Mouse (Mus musculus): Measurements from ENCODE around the gene Fzr1. TPM values are rescaled to one million over a fixed set of nuclear protein-coding genes. Genes with fewer than 3 reads are reported as not detected.
A peak's percentile ranks its signal among the peaks of the same experiment; 100 is the strongest.

Fzr1 gene
- polyA plus RNA-seq (2016; fragmentation: Nextera tagmentation; extraction: Ambion mirVana), result 136 and 138 TPM in 2 replicates

- WGBS, result 2% methylated on average over 49 of the region's 59 CpGs
- Histone ChIP-seq H3K36me3 (peaks cover 21% of the 10 kb centered on the region), H3K9me3 (no peaks in the 10 kb centered on the region), H3K9ac (peak within 1 kb of the TSS; percentile 92), H3K4me3 (peak within 1 kb of the TSS; percentile 85), H3K27ac (peak within 1 kb of the TSS; percentile 53), H3K4me1 (peaks cover 20% of the 10 kb centered on the region), H3K27me3 (replicated peaks) (0 out of 2 replicates have a peak, but pooled peaks cover 3% of the 10 kb centered on the region), H3K4me2 (replicated peaks) (peak within 1 kb of the TSS; percentile 84)
- ATAC-seq (ENCODE audit: low FRiP score, low read depth), result peak; percentile 69
These were observed at the start of gene Fzr1 for GRCm38 (mm10) chr10:81377793-81378552. TSS of gene Fzr1 (minus strand) at chr10:81378516.

GRCm38 (mm10) chr10:81427804-81428506 lies 49.6 kb upstream of the Fzr1 start:
- no peak overlapping the region for H3K4me3 ChIP-seq
- no peak overlapping the region for H3K4me2 ChIP-seq (replicated peaks)
- no peak for ATAC-seq (ENCODE audit: low FRiP score, low read depth)
- 71% methylated on average over 8 of the region's 8 CpGs for WGBS
- peaks cover 71% of the 10 kb centered on the region for H3K27me3 ChIP-seq (replicated peaks)
- H3K36me3 ChIP-seq, result no peaks in the 10 kb centered on the region
- H3K9ac ChIP-seq, result no peak overlapping the region
- H3K9me3 ChIP-seq, result no peaks in the 10 kb centered on the region
- H3K27ac ChIP-seq, result no peak overlapping the region
- peaks cover 55% of the 10 kb centered on the region for H3K4me1 ChIP-seq

- peak overlapping the region; percentile 65 for H3K4me2 ChIP-seq (replicated peaks)
- H3K36me3 ChIP-seq, result no peaks in the 10 kb centered on the region
- WGBS, result 37% methylated on average over 3 of the region's 3 CpGs
- H3K9me3 ChIP-seq, result no peaks in the 10 kb centered on the region
- peaks cover 69% of the 10 kb centered on the region for H3K27me3 ChIP-seq (replicated peaks)
- no peak overlapping the region for H3K27ac ChIP-seq
- ATAC-seq (ENCODE audit: low FRiP score, low read depth), result no peak
- peak overlapping the region; percentile 42 for H3K4me3 ChIP-seq
- peak overlapping the region; percentile 55 for H3K9ac ChIP-seq
- H3K4me1 ChIP-seq, result peaks cover 55% of the 10 kb centered on the region
These were observed 49.0 kb upstream of the Fzr1 start for GRCm38 (mm10) chr10:81427327-81427726.

- WGBS, result under 1% methylated on average over 38 of the region's 38 CpGs
- Histone ChIP-seq H3K36me3 (no peaks in the 10 kb centered on the region), H3K4me1 (peaks cover 55% of the 10 kb centered on the region), H3K9ac (peak overlapping the region; percentile 55), H3K4me2 (replicated peaks) (peak overlapping the region; percentile 65), H3K4me3 (peak overlapping the region; percentile 42), H3K27me3 (replicated peaks) (peaks cover 68% of the 10 kb centered on the region), H3K27ac (no peak overlapping the region), H3K9me3 (no peaks in the 10 kb centered on the region)
- ATAC-seq (ENCODE audit: low FRiP score, low read depth), result no peak
These were observed 48.6 kb upstream of the Fzr1 start for GRCm38 (mm10) chr10:81426897-81427296.

- Histone ChIP-seq H3K27ac (no peak overlapping the region), H3K4me1 (peaks cover 50% of the 10 kb centered on the region), H3K9ac (peak overlapping the region; percentile 55), H3K36me3 (no peaks in the 10 kb centered on the region), H3K27me3 (replicated peaks) (peaks cover 61% of the 10 kb centered on the region), H3K4me3 (peak overlapping the region; percentile 42), H3K4me2 (replicated peaks) (peak overlapping the region; percentile 65), H3K9me3 (no peaks in the 10 kb centered on the region)
- 1% methylated on average over 19 of the region's 33 CpGs for WGBS
- no peak for ATAC-seq (ENCODE audit: low FRiP score, low read depth)
These were observed 47.9 kb upstream of the Fzr1 start for GRCm38 (mm10) chr10:81426081-81426671.

- Histone ChIP-seq H3K4me2 (replicated peaks) (peak overlapping the region; percentile 65), H3K4me3 (no peak overlapping the region), H3K36me3 (0 out of 2 replicates have a peak, but pooled peaks cover 1% of the 10 kb centered on the region), H3K4me1 (peaks cover 46% of the 10 kb centered on the region), H3K9ac (no peak overlapping the region), H3K9me3 (no peaks in the 10 kb centered on the region), H3K27me3 (replicated peaks) (peaks cover 59% of the 10 kb centered on the region), H3K27ac (no peak overlapping the region)
- WGBS, result 28% methylated on average over 10 of the region's 10 CpGs
- no peak for ATAC-seq (ENCODE audit: low FRiP score, low read depth)
These were observed 47.0 kb upstream of the Fzr1 start for GRCm38 (mm10) chr10:81425236-81425850.

- Histone ChIP-seq H3K4me1 (peaks cover 40% of the 10 kb centered on the region), H3K9ac (no peak overlapping the region), H3K27me3 (replicated peaks) (peaks cover 59% of the 10 kb centered on the region), H3K27ac (no peak overlapping the region), H3K9me3 (no peaks in the 10 kb centered on the region), H3K4me3 (no peak overlapping the region), H3K4me2 (replicated peaks) (peak overlapping the region; percentile 65), H3K36me3 (0 out of 2 replicates have a peak, but pooled peaks cover 7% of the 10 kb centered on the region)
- no peak for ATAC-seq (ENCODE audit: low FRiP score, low read depth)
- 3% methylated on average over 24 of the region's 25 CpGs for WGBS
These were observed 46.1 kb upstream of the Fzr1 start for GRCm38 (mm10) chr10:81424246-81425051.

GRCm38 (mm10) chr10:81423476-81424245 lies 45.3 kb upstream of the Fzr1 start:
- Histone ChIP-seq H3K4me2 (replicated peaks) (peak overlapping the region; percentile 65; the same call in 1 of the 2 replicates), H3K4me3 (no peak overlapping the region), H3K4me1 (peaks cover 43% of the 10 kb centered on the region), H3K36me3 (0 out of 2 replicates have a peak, but pooled peaks cover 7% of the 10 kb centered on the region), H3K9ac (no peak overlapping the region), H3K27ac (no peak overlapping the region), H3K9me3 (no peaks in the 10 kb centered on the region), H3K27me3 (replicated peaks) (peaks cover 54% of the 10 kb centered on the region)
- ATAC-seq (ENCODE audit: low FRiP score, low read depth), result no peak
- WGBS, result 57% methylated on average over 4 of the region's 4 CpGs

- Histone ChIP-seq H3K4me2 (replicated peaks) (no peak overlapping the region), H3K9me3 (no peaks in the 10 kb centered on the region), H3K4me1 (peaks cover 50% of the 10 kb centered on the region), H3K27ac (no peak overlapping the region), H3K27me3 (replicated peaks) (peaks cover 45% of the 10 kb centered on the region), H3K9ac (no peak overlapping the region), H3K36me3 (0 out of 2 replicates have a peak, but pooled peaks cover 7% of the 10 kb centered on the region), H3K4me3 (no peak overlapping the region)
- WGBS, result 82% methylated on average over 3 of the region's 3 CpGs
- no peak for ATAC-seq (ENCODE audit: low FRiP score, low read depth)
These were observed 44.4 kb upstream of the Fzr1 start for GRCm38 (mm10) chr10:81422661-81423217.

GRCm38 (mm10) chr10:81422191-81422590 lies 43.9 kb upstream of the Fzr1 start:
- Histone ChIP-seq H3K9ac (no peak overlapping the region), H3K4me1 (peaks cover 54% of the 10 kb centered on the region), H3K9me3 (no peaks in the 10 kb centered on the region), H3K4me2 (replicated peaks) (no peak overlapping the region), H3K4me3 (no peak overlapping the region), H3K36me3 (0 out of 2 replicates have a peak, but pooled peaks cover 7% of the 10 kb centered on the region), H3K27ac (no peak overlapping the region), H3K27me3 (replicated peaks) (peaks cover 40% of the 10 kb centered on the region)
- WGBS, result 82% methylated on average over 6 of the region's 6 CpGs
- no peak for ATAC-seq (ENCODE audit: low FRiP score, low read depth)
